Mouse (Mus musculus) limb, embryonic 12.5 days (tissue): Measurements from ENCODE around the gene Cideb. TPM values are rescaled to one million over a fixed set of nuclear protein-coding genes. Genes with fewer than 3 reads are reported as not detected.

Experiments
- ATAC-seq: fragments of 200-750 bp; cut with Nextera tagmentation; 2 replicates; pipeline ENCODE4 v1.8.0; 2017; ENCODE audit warnings: low read depth, moderate TSS enrichment; ENCODE audit not compliant: insufficient number of reproducible peaks, insufficient read depth, low FRiP score, low TSS enrichment
- H3K27ac ChIP-seq: fragments of 300-500 bp; sonication (generic); 2 replicates; pipeline ENCODE4 v1.5.1; 2016; ENCODE audit warnings: mild to moderate bottlenecking, moderate library complexity
- H3K27me3 ChIP-seq: fragments of 300-500 bp; sonication (generic); 2 replicates; pipeline ENCODE4 v1.6.1; 2016; ENCODE audit warnings: mild to moderate bottlenecking, moderate library complexity
- H3K36me3 ChIP-seq: fragments of 300-500 bp; sonication (generic); 2 replicates; pipeline ENCODE4 v1.6.1; 2016; ENCODE audit warnings: mild to moderate bottlenecking, moderate library complexity
- H3K4me1 ChIP-seq: fragments of 300-500 bp; sonication (generic); replicated peaks from 2 replicates; pipeline ENCODE4 v1.6.1; 2016
- H3K4me2 ChIP-seq: fragments of 300-500 bp; sonication (generic); 2 replicates; pipeline ENCODE4 v1.6.1; 2016; ENCODE audit warnings: mild to moderate bottlenecking, moderate library complexity
- H3K4me3 ChIP-seq: fragments of 300-500 bp; sonication (generic); replicated peaks from 2 replicates; pipeline ENCODE4 v1.5.1; 2016; ENCODE audit warnings: mild to moderate bottlenecking
- H3K9ac ChIP-seq: fragments of 300-500 bp; sonication (generic); replicated peaks from 2 replicates; pipeline ENCODE4 v1.6.1; 2016; ENCODE audit warnings: mild to moderate bottlenecking, moderate library complexity
- H3K9me3 ChIP-seq: fragments of 300-500 bp; sonication (generic); 2 replicates; pipeline ENCODE4 v1.6.1; 2016; ENCODE audit warnings: mild to moderate bottlenecking, moderate library complexity
- WGBS: fragments of 180-500 bp; shearing (Covaris S2); methylation state at CpG from one replicate; pipeline ENCODE4 v1.1.7; 2016; 5-methylcytosine and 5-hydroxymethylcytosine counted together
- polyA plus RNA-seq: library from polyadenylated mRNA; unstranded; fragments of >200 nt; fragmentation: Nextera tagmentation; extraction: Ambion mirVana; gene quantifications from 2 replicates; pipeline ENCODE4 v1.2.1, GENCODE M21; 2016

Gene Cideb
- polyA plus RNA-seq, 1 experiment from 2014 or later: not detected

DNA sequence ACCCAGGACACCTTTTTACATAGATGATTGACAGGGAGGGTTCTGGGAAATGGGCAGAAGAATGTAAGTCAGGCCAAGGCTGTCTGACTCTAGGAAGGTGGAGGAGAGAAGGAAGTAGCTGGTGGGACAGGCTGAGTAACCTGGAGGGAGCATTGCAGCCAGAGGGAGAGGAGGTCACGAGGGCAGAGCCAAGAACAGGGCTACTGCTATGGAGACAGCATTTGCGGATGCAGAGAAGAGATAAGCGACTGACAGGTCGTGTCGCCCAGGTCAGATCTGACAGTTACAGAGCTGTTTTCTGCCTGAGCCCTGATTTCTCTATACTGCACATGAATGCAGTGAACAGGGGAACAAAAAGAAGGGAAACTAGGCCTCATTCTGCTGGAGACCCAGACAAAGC is 50.9 kb downstream of the Cideb start:
- Histone ChIP-seq H3K27ac (no peak overlapping the region), H3K36me3 (no peaks in the 10 kb centered on the region), H3K27me3 (peaks cover 15% of the 10 kb centered on the region), H3K9me3 (no peaks in the 10 kb centered on the region), H3K4me3 (no peak overlapping the region), H3K4me2 (no peak overlapping the region), H3K9ac (no peak overlapping the region), H3K4me1 (no peaks in the 10 kb centered on the region)
- no peak for ATAC-seq
- WGBS: 82% methylated on average over 5 of the region's 5 CpGs

- Histone ChIP-seq H3K4me3 (no peak overlapping the region), H3K9ac (no peak overlapping the region), H3K36me3 (no peaks in the 10 kb centered on the region), H3K9me3 (no peaks in the 10 kb centered on the region), H3K4me2 (no peak overlapping the region), H3K4me1 (no peaks in the 10 kb centered on the region), H3K27ac (no peak overlapping the region), H3K27me3 (0 out of 2 replicates have a peak, but pooled peaks cover 2% of the 10 kb centered on the region)
- no peak for ATAC-seq
- 87% methylated on average over 8 of the region's 8 CpGs for WGBS
These were observed 52.1 kb downstream of the Cideb start for GRCm38 (mm10) chr14:55706051-55706600.

Other genes starting within 250 kb of the Cideb start
- gene Cpne6, start 248.0 kb downstream of the Cideb start, polyA plus RNA-seq: 0.32 and 0.35 TPM in 2 replicates
- gene Nrl, start 233.5 kb downstream of the Cideb start, polyA plus RNA-seq: not detected in 2 replicates
- 33.2 and 35.4 TPM in 2 replicates for gene Pck2, start 218.2 kb downstream of the Cideb start, polyA plus RNA-seq
- 65.5 and 69.7 TPM in 2 replicates for gene Dcaf11, start 198.5 kb downstream of the Cideb start, polyA plus RNA-seq
- gene A730061H03Rik, start 198.1 kb downstream of the Cideb start, polyA plus RNA-seq: 1.1 TPM in 1 of 2 replicates, not detected in the other
- gene Fitm1, start 182.8 kb downstream of the Cideb start, polyA plus RNA-seq: 16.0 and 16.1 TPM in 2 replicates
- gene Psme1, start 180.3 kb downstream of the Cideb start, polyA plus RNA-seq: 142 and 151 TPM in 2 replicates
- gene Emc9, start 173.2 kb downstream of the Cideb start, polyA plus RNA-seq: 3.7 and 4.0 TPM in 2 replicates
- 210 and 260 TPM in 2 replicates for gene Psme2, start 167.3 kb downstream of the Cideb start, polyA plus RNA-seq
- 19.9 and 22.4 TPM in 2 replicates for gene Rnf31, start 166.8 kb downstream of the Cideb start, polyA plus RNA-seq
- gene Irf9, start 154.9 kb downstream of the Cideb start, polyA plus RNA-seq: 9.2 and 9.6 TPM in 2 replicates
- 10.0 and 12.2 TPM in 2 replicates for gene Rec8, start 140.4 kb downstream of the Cideb start, polyA plus RNA-seq
- 78.9 and 100 TPM in 2 replicates for gene Ipo4, start 122.5 kb downstream of the Cideb start, polyA plus RNA-seq
- 2.7 and 3.1 TPM in 2 replicates for gene Gm49378, start 120.6 kb downstream of the Cideb start, polyA plus RNA-seq
- gene Tm9sf1, start 114.7 kb downstream of the Cideb start, polyA plus RNA-seq: 96.1 and 96.7 TPM in 2 replicates
- 0.70 and 1.0 TPM in 2 replicates for gene Tssk4, start 108.3 kb downstream of the Cideb start, polyA plus RNA-seq
- 63.0 and 68.8 TPM in 2 replicates for gene Mdp1, start 98.0 kb downstream of the Cideb start, polyA plus RNA-seq
- gene Gmpr2, start 86.5 kb downstream of the Cideb start, polyA plus RNA-seq: 67.6 and 74.2 TPM in 2 replicates
- 594 and 653 TPM in 2 replicates for gene Nedd8, start 86.3 kb downstream of the Cideb start, polyA plus RNA-seq
- 57.1 and 58.3 TPM in 2 replicates for gene Tinf2, start 76.6 kb downstream of the Cideb start, polyA plus RNA-seq
- gene Tgm1, start 44.5 kb downstream of the Cideb start, polyA plus RNA-seq: 2.0 and 2.7 TPM in 2 replicates
- gene Rabggta, start 36.2 kb downstream of the Cideb start, polyA plus RNA-seq: 27.3 and 29.0 TPM in 2 replicates
- gene Dhrs1, start 12.8 kb downstream of the Cideb start, polyA plus RNA-seq: 72.5 and 82.6 TPM in 2 replicates
- gene Nop9, start 12.8 kb downstream of the Cideb start, polyA plus RNA-seq: 52.0 and 53.0 TPM in 2 replicates
- 0.58 and 0.73 TPM in 2 replicates for gene Ltb4r2, start 3.0 kb upstream of the Cideb start, polyA plus RNA-seq
- gene Ltb4r1, start 7.5 kb upstream of the Cideb start, polyA plus RNA-seq: 0.26 and 0.68 TPM in 2 replicates
- 17.7 and 19.9 TPM in 2 replicates for gene Adcy4, start 25.6 kb upstream of the Cideb start, polyA plus RNA-seq
- 25.2 and 36.4 TPM in 2 replicates for gene Ripk3, start 30.4 kb upstream of the Cideb start, polyA plus RNA-seq
- 147 and 151 TPM in 2 replicates for gene Nfatc4, start 64.7 kb upstream of the Cideb start, polyA plus RNA-seq
- 38.9 and 46.0 TPM in 2 replicates for gene Nynrin, start 95.6 kb upstream of the Cideb start, polyA plus RNA-seq
- gene Cbln3, start 125.9 kb upstream of the Cideb start, polyA plus RNA-seq: 0.20 and 0.21 TPM in 2 replicates
- 36.9 and 38.8 TPM in 2 replicates for gene Khnyn, start 126.5 kb upstream of the Cideb start, polyA plus RNA-seq
- gene Sdr39u1, start 141.8 kb upstream of the Cideb start, polyA plus RNA-seq: 81.7 and 86.3 TPM in 2 replicates
- 0.20 and 0.45 TPM in 2 replicates for gene Cma1, start 186.2 kb upstream of the Cideb start, polyA plus RNA-seq
- gene Cma2, start 192.5 kb upstream of the Cideb start, polyA plus RNA-seq: not detected in 2 replicates